Mouse (Mus musculus): ENCODE measurements around the gene Crat. TPM values are rescaled to one million over a fixed set of nuclear protein-coding genes. Genes with fewer than 3 reads are reported as not detected.

The Crat gene
- total and polyA plus RNA-seq, 2 experiments from 2014 or later: 27.6 to 51.5 TPM

GRCm38 (mm10) chr2:30402843-30403242, 12.8 kb downstream of the Crat start:
- no peak for ATAC-seq
- H3K27ac ChIP-seq: no peak overlapping the region
- peaks cover 41% of the 10 kb centered on the region for H3K36me3 ChIP-seq (ENCODE audit: insufficient read depth, low read length)
- 60% methylated on average over 2 of the region's 2 CpGs for WGBS
- no peaks in the 10 kb centered on the region for H3K27me3 ChIP-seq (ENCODE audit: insufficient read depth, low read length)
- no peak overlapping the region for H3K9ac ChIP-seq (replicated peaks; ENCODE audit: low read length)
- no peak for DNase-seq (ENCODE audit: low spot score)
- TF ChIP-seq CTCF (IDR thresholded peaks at IDR 0.05; ENCODE audit: low read depth): no peak
- H3K4me3 ChIP-seq (ENCODE audit: low read length): no peak overlapping the region
- H3K4me1 ChIP-seq (ENCODE audit: insufficient read depth, low read length): no peaks in the 10 kb centered on the region; the same call in 1 of the 2 replicates
- H3K4me2 ChIP-seq (ENCODE audit: low read depth, low read length): no peak overlapping the region
- no peaks in the 10 kb centered on the region for H3K9me3 ChIP-seq (ENCODE audit: low read length)

DNA sequence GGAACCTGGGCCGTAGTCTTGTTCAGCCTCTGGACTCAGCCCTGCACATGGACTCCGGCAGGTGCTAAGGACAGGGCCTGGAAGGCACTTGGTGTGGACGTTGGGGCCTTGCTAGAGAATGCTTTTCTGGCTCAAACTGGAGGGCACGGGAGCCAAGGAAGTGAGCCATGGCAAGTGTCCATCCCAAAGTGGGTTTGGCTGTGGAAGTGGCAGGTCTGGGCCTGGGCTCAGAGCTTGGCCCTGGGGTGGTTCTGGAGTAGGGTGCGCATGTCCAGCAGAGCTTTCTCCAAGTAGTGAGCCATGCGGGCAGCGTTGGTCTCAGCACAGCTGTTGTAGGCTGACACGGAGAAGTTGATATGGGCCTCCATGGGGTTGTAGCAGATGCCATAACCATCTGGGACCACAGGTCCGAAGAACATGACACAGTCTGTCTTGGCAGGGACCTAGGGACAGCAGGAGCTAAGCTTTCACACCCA, 13.2 kb downstream of the Crat start:
- Histone ChIP-seq H3K36me3 (ENCODE audit: insufficient read depth, low read length) (peaks cover 41% of the 10 kb centered on the region; the same call in 1 of the 2 replicates), H3K27ac (no peak overlapping the region), H3K4me2 (ENCODE audit: low read depth, low read length) (no peak overlapping the region), H3K4me3 (ENCODE audit: low read length) (no peak overlapping the region), H3K9ac (replicated peaks; ENCODE audit: low read length) (no peak overlapping the region), H3K27me3 (ENCODE audit: insufficient read depth, low read length) (no peaks in the 10 kb centered on the region), H3K4me1 (ENCODE audit: insufficient read depth, low read length) (no peaks in the 10 kb centered on the region; the same call in 1 of the 2 replicates), H3K9me3 (ENCODE audit: low read length) (no peaks in the 10 kb centered on the region)
- DNase-seq (ENCODE audit: low spot score): peak; percentile 20
- WGBS: 66% methylated on average over 9 of the region's 9 CpGs
- ATAC-seq: no peak
- TF ChIP-seq CTCF (IDR thresholded peaks at IDR 0.05; ENCODE audit: low read depth): no peak

DNA sequence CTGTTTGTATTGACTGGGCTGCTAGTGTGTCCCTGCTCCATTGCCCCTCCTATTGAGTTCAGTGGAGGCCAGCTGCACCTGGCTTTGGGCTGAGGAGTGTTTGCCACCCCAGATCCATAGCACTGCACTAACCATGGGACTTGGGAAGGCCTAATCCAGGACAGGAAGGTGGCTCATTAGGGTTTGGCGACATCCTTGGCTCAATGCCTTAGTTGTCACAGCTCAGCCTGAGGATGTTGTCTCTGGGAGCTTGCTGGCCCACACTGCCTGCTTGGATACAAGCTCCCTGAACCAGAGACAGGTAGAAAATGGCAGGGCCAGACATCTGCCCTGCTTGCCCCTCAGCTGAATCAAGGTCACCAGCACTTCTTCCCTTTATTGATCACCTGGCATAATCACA, 14.0 kb downstream of the Crat start:
- no peak overlapping the region for H3K4me2 ChIP-seq (ENCODE audit: low read depth, low read length)
- TF ChIP-seq CTCF (IDR thresholded peaks at IDR 0.05; ENCODE audit: low read depth): no peak
- H3K9me3 ChIP-seq (ENCODE audit: low read length): no peaks in the 10 kb centered on the region
- H3K4me1 ChIP-seq (ENCODE audit: insufficient read depth, low read length): no peaks in the 10 kb centered on the region; the same call in 1 of the 2 replicates
- peaks cover 42% of the 10 kb centered on the region for H3K36me3 ChIP-seq (ENCODE audit: insufficient read depth, low read length)
- DNase-seq (ENCODE audit: low spot score) (no peak), ATAC-seq (no peak)
- no peak overlapping the region for H3K9ac ChIP-seq (replicated peaks; ENCODE audit: low read length)
- H3K4me3 ChIP-seq (ENCODE audit: low read length): no peak overlapping the region
- 53% methylated on average over 1 of the region's 1 CpGs for WGBS
- no peak overlapping the region for H3K27ac ChIP-seq
- no peaks in the 10 kb centered on the region for H3K27me3 ChIP-seq (ENCODE audit: insufficient read depth, low read length)

GRCm38 (mm10) chr2:30399191-30400171, 16.1 kb downstream of the Crat start:
- no peak overlapping the region for H3K4me3 ChIP-seq (ENCODE audit: low read length)
- H3K9me3 ChIP-seq (ENCODE audit: low read length): no peaks in the 10 kb centered on the region
- H3K9ac ChIP-seq (replicated peaks; ENCODE audit: low read length): peak overlapping the region; percentile 6; the same call in 1 of the 2 replicates
- H3K36me3 ChIP-seq (ENCODE audit: insufficient read depth, low read length): peaks cover 32% of the 10 kb centered on the region
- peak; percentile 54; the same call in 1 of the 2 replicates for ATAC-seq
- H3K4me2 ChIP-seq (ENCODE audit: low read depth, low read length): no peak overlapping the region
- H3K4me1 ChIP-seq (ENCODE audit: insufficient read depth, low read length): no peaks in the 10 kb centered on the region; the same call in 1 of the 2 replicates
- 14% methylated on average over 20 of the region's 20 CpGs for WGBS
- DNase-seq (ENCODE audit: low spot score): peak; percentile 36
- no peaks in the 10 kb centered on the region for H3K27me3 ChIP-seq (ENCODE audit: insufficient read depth, low read length)
- TF ChIP-seq CTCF (IDR thresholded peaks at IDR 0.05; ENCODE audit: low read depth): 0 out of 2 replicates have a peak, but pooled peaks have one; percentile 4
- peak overlapping the region; percentile 74 for H3K27ac ChIP-seq

GRCm38 (mm10) chr2:30397986-30398512, 17.6 kb downstream of the Crat start:
- no peak overlapping the region for H3K4me2 ChIP-seq (ENCODE audit: low read depth, low read length)
- no peak overlapping the region for H3K4me3 ChIP-seq (ENCODE audit: low read length)
- H3K4me1 ChIP-seq (ENCODE audit: insufficient read depth, low read length): peaks cover 8% of the 10 kb centered on the region; the same call in 1 of the 2 replicates
- ATAC-seq: no peak
- H3K27me3 ChIP-seq (ENCODE audit: insufficient read depth, low read length): no peaks in the 10 kb centered on the region
- WGBS: 67% methylated on average over 10 of the region's 10 CpGs
- no peak for TF ChIP-seq CTCF (IDR thresholded peaks at IDR 0.05; ENCODE audit: low read depth)
- H3K9ac ChIP-seq (replicated peaks; ENCODE audit: low read length): no peak overlapping the region
- peaks cover 31% of the 10 kb centered on the region for H3K36me3 ChIP-seq (ENCODE audit: insufficient read depth, low read length)
- H3K27ac ChIP-seq: no peak overlapping the region
- no peaks in the 10 kb centered on the region for H3K9me3 ChIP-seq (ENCODE audit: low read length)
- DNase-seq (ENCODE audit: low spot score): no peak

GRCm38 (mm10) chr2:30396246-30396645, 19.4 kb downstream of the Crat start:
- H3K4me3 ChIP-seq (ENCODE audit: low read length): no peak overlapping the region
- H3K9ac ChIP-seq (replicated peaks; ENCODE audit: low read length): no peak overlapping the region
- DNase-seq (ENCODE audit: low spot score) (no peak), ATAC-seq (no peak)
- H3K27ac ChIP-seq: no peak overlapping the region
- H3K4me1 ChIP-seq (ENCODE audit: insufficient read depth, low read length): 0 out of 2 replicates have a peak, but pooled peaks cover 8% of the 10 kb centered on the region
- 87% methylated on average over 7 of the region's 7 CpGs for WGBS
- TF ChIP-seq CTCF (IDR thresholded peaks at IDR 0.05; ENCODE audit: low read depth): no peak
- peaks cover 23% of the 10 kb centered on the region for H3K36me3 ChIP-seq (ENCODE audit: insufficient read depth, low read length)
- no peaks in the 10 kb centered on the region for H3K9me3 ChIP-seq (ENCODE audit: low read length)
- no peaks in the 10 kb centered on the region for H3K27me3 ChIP-seq (ENCODE audit: insufficient read depth, low read length)
- no peak overlapping the region for H3K4me2 ChIP-seq (ENCODE audit: low read depth, low read length)
